Mouse (Mus musculus) liver (tissue): ENCODE measurements around the gene Mamstr.
A peak's percentile ranks its signal among the peaks of the same experiment; 100 is the strongest.
"Not testable (repeated sequence)": the region's sequence is repeated elsewhere in the genome, so short reads cannot be mapped to it uniquely, and the experiment has no call there.

Experiments used
- DNase-seq: peaks from one replicate; pipeline ENCODE4 v3.0.0-alpha.2; 2020; ENCODE audit warnings: mixed read lengths

Mamstr gene

GRCm38 (mm10) chr7:45654424-45655047, 14.8 kb downstream of the Mamstr start:
- DNase-seq, result peak; percentile 35

- DNase-seq, result no peak
Observed at GRCm38 (mm10) chr7:45660746-45661478, 21.1 kb downstream of the Mamstr start.

GRCm38 (mm10) chr7:45661702-45662101, 21.9 kb downstream of the Mamstr start:
- DNase-seq, result not testable (repeated sequence)

GRCm38 (mm10) chr7:45665303-45666138, 25.7 kb downstream of the Mamstr start:
- no peak for DNase-seq

- no peak for DNase-seq
Observed at GRCm38 (mm10) chr7:45666161-45666560, 26.4 kb downstream of the Mamstr start, which contains the start of gene Fut2. Gene Fut2 (minus strand): TSS chr7:45666394.

GRCm38 (mm10) chr7:45667761-45668160, 28.0 kb downstream of the Mamstr start:
- no peak for DNase-seq

- no peak for DNase-seq
Observed at GRCm38 (mm10) chr7:45668921-45669320, 29.1 kb downstream of the Mamstr start.

GRCm38 (mm10) chr7:45677627-45678295, 38.0 kb downstream of the Mamstr start:
- DNase-seq, result no peak

- no peak for DNase-seq
Observed at GRCm38 (mm10) chr7:45678513-45678912, 38.7 kb downstream of the Mamstr start.

- DNase-seq, result no peak
Observed at GRCm38 (mm10) chr7:45679966-45680621, 40.3 kb downstream of the Mamstr start.

- DNase-seq, result no peak
Observed at GRCm38 (mm10) chr7:45681046-45681736, 41.4 kb downstream of the Mamstr start.

GRCm38 (mm10) chr7:45682144-45683126, 42.7 kb downstream of the Mamstr start:
- peak; percentile 88 for DNase-seq

- no peak for DNase-seq
Observed at GRCm38 (mm10) chr7:45683396-45684050, 43.7 kb downstream of the Mamstr start, which contains the start of gene Ntn5. Gene Ntn5 (plus strand): TSS chr7:45684022.

GRCm38 (mm10) chr7:45685811-45686210, 46.0 kb downstream of the Mamstr start:
- DNase-seq, result no peak

GRCm38 (mm10) chr7:45686841-45687240, 47.1 kb downstream of the Mamstr start:
- no peak for DNase-seq

- no peak for DNase-seq
Observed at GRCm38 (mm10) chr7:45689099-45689498, 49.3 kb downstream of the Mamstr start.

- no peak for DNase-seq
Observed at GRCm38 (mm10) chr7:45689800-45690199, 50.0 kb downstream of the Mamstr start.

GRCm38 (mm10) chr7:45692364-45692763, 52.6 kb downstream of the Mamstr start:
- no peak for DNase-seq

- DNase-seq, result no peak
Observed at GRCm38 (mm10) chr7:45693921-45694591, 54.3 kb downstream of the Mamstr start, which contains the start of gene Sec1. Gene Sec1 (minus strand): TSS chr7:45694402.
